Comparison of ENCODE assay signal across 28 mouse cellular contexts in genomic region chr2:170871469-170871868, GRCm38 (mm10).
DNase-seq lines count a peak whose midpoint lies in the region; ATAC-seq and TF ChIP-seq lines count a peak whose summit lies in the region.
"Had no signal": no experiment of that assay in that cellular context is flagged by ENCODE, and none has a peak within 500 bp of the region (broad histone marks: within the 10 kb centered on the region; RNA-seq: fewer than 3 reads in every experiment).

No protein-coding gene starts in this region.

- ATAC-seq in hindbrain, embryonic 14.5 days (ENCODE audit: low FRiP score) = 0 out of 2 replicates have a peak, but pooled peaks have one; percentile 8
- no peak for ATAC-seq in hindbrain, postnatal 0 days
- 0 out of 2 replicates have a peak, but pooled peaks have one; percentile 25 for ATAC-seq in neural tube, embryonic 12.5 days (ENCODE audit: low FRiP score, low read depth)
- no peak for ATAC-seq in neural tube, embryonic 15.5 days (ENCODE audit: low FRiP score)
- ATAC-seq: activated CD4-positive, CD25-positive, alpha-beta regulatory T cell, adult 4 months; CD4-positive, CD25-positive, alpha-beta regulatory T cell, adult 4 months; forebrain, embryonic 15.5 days; hindbrain, embryonic 16.5 days; inflammation-experienced regulatory T-cells, adult 6 months; intestine, embryonic 16.5 days had no signal

- H3K4me1 ChIP-seq in hindbrain, embryonic 14.5 days (replicated peaks; ENCODE audit: control insufficient read depth, insufficient read depth, low read length) = no peaks in the 10 kb centered on the region
- H3K4me1 ChIP-seq in hindbrain, postnatal 0 days (ENCODE audit: insufficient read depth, low read length) = no peaks in the 10 kb centered on the region
- H3K4me1 ChIP-seq in neural tube, embryonic 12.5 days = no peaks in the 10 kb centered on the region
- H3K4me1 ChIP-seq in neural tube, embryonic 15.5 days = 0 out of 2 replicates have a peak, but pooled peaks cover 2% of the 10 kb centered on the region
- H3K4me1 ChIP-seq: embryonic facial prominence, embryonic 13.5 days; forebrain, embryonic 12.5 days; forebrain, embryonic 15.5 days; hindbrain, embryonic 12.5 days had no signal

- no peak overlapping the region for H3K4me3 ChIP-seq in hindbrain, embryonic 14.5 days (replicated peaks; ENCODE audit: low read length)
- H3K4me3 ChIP-seq in hindbrain, postnatal 0 days (ENCODE audit: low read length) = no peak overlapping the region
- no peak overlapping the region for H3K4me3 ChIP-seq in neural tube, embryonic 12.5 days
- H3K4me3 ChIP-seq in neural tube, embryonic 15.5 days (replicated peaks) = no peak overlapping the region
- H3K4me3 ChIP-seq: embryonic facial prominence, embryonic 10.5 days; embryonic facial prominence, embryonic 13.5 days; erythroblast, embryonic 14.5 days; forebrain, embryonic 12.5 days; forebrain, embryonic 15.5 days; hindbrain, embryonic 12.5 days had no signal

- H3K4me2 ChIP-seq in hindbrain, embryonic 14.5 days (replicated peaks) = no peak overlapping the region
- H3K4me2 ChIP-seq in hindbrain, postnatal 0 days (ENCODE audit: low read depth, low read length) = no peak overlapping the region
- no peak overlapping the region for H3K4me2 ChIP-seq in neural tube, embryonic 12.5 days (replicated peaks)
- H3K4me2 ChIP-seq in neural tube, embryonic 15.5 days = no peak overlapping the region
- H3K4me2 ChIP-seq: embryonic facial prominence, embryonic 13.5 days; forebrain, embryonic 12.5 days; forebrain, embryonic 15.5 days; heart, embryonic 11.5 days; hindbrain, embryonic 12.5 days had no signal

- no peak for DNase-seq in hindbrain, embryonic 14.5 days (ENCODE audit: low spot score)
- DNase-seq in hindbrain, postnatal 0 days (ENCODE audit: low spot score) = no peak
- peak; percentile 80 for DNase-seq in brain, adult 2 months (ENCODE audit: low read depth, low spot score)
- peak; percentile 52 for DNase-seq in telencephalon, adult 2 months (ENCODE audit: low read depth, low spot score)
- DNase-seq in c-Kit-positive CD71-positive TER-119-positive erythroid progenitor cells, embryonic 14.5 days (ENCODE audit: low spot score) = no peak
- DNase-seq: adrenal gland, adult 8-10 months; adrenal gland, postnatal 25 days; cerebellum, adult 11 months; cerebellum, adult 2 months; cerebellum, adult 9-11 months; cerebellum, postnatal 36 days; embryo, embryonic 11 days; gastrocnemius, postnatal 10 days; heart, adult 11 months had no signal

- no peak overlapping the region for H3K9ac ChIP-seq in hindbrain, embryonic 14.5 days
- H3K9ac ChIP-seq in hindbrain, postnatal 0 days (replicated peaks; ENCODE audit: low read length) = no peak overlapping the region
- no peak overlapping the region for H3K9ac ChIP-seq in neural tube, embryonic 12.5 days
- H3K9ac ChIP-seq in neural tube, embryonic 15.5 days (replicated peaks) = no peak overlapping the region
- H3K9ac ChIP-seq: embryonic facial prominence, embryonic 13.5 days; forebrain, embryonic 12.5 days; forebrain, embryonic 15.5 days; hindbrain, embryonic 12.5 days had no signal

- 88% methylated on average over 3 of the region's 3 CpGs for WGBS in hindbrain, embryonic 14.5 days
- WGBS in hindbrain, postnatal 0 days = 92% methylated on average over 3 of the region's 3 CpGs
- WGBS in neural tube, embryonic 12.5 days = 93% methylated on average over 3 of the region's 3 CpGs
- 93% methylated on average over 3 of the region's 3 CpGs for WGBS in neural tube, embryonic 15.5 days

- H3K27me3 ChIP-seq in hindbrain, embryonic 14.5 days (ENCODE audit: control insufficient read depth, insufficient read depth, low read length) = no peaks in the 10 kb centered on the region
- H3K27me3 ChIP-seq in hindbrain, postnatal 0 days (ENCODE audit: insufficient read depth, low read length) = no peaks in the 10 kb centered on the region
- H3K27me3 ChIP-seq in neural tube, embryonic 12.5 days (replicated peaks) = no peaks in the 10 kb centered on the region
- H3K27me3 ChIP-seq in neural tube, embryonic 15.5 days (replicated peaks) = no peaks in the 10 kb centered on the region
- H3K27me3 ChIP-seq: embryonic facial prominence, embryonic 13.5 days; forebrain, embryonic 12.5 days; forebrain, embryonic 15.5 days; hindbrain, embryonic 12.5 days had no signal

- TF ChIP-seq CTCF in hindbrain, postnatal 0 days (IDR thresholded peaks at IDR 0.05; ENCODE audit: low read depth) = no peak

- H3K9me3 ChIP-seq in hindbrain, embryonic 14.5 days (ENCODE audit: control insufficient read depth, low read length) = no peaks in the 10 kb centered on the region
- no peaks in the 10 kb centered on the region for H3K9me3 ChIP-seq in hindbrain, postnatal 0 days (ENCODE audit: low read length)
- no peaks in the 10 kb centered on the region for H3K9me3 ChIP-seq in neural tube, embryonic 12.5 days
- H3K9me3 ChIP-seq in neural tube, embryonic 15.5 days (replicated peaks) = no peaks in the 10 kb centered on the region
- H3K9me3 ChIP-seq: embryonic facial prominence, embryonic 10.5 days; embryonic facial prominence, embryonic 13.5 days; forebrain, embryonic 12.5 days; forebrain, embryonic 15.5 days; hindbrain, embryonic 12.5 days had no signal

- H3K27ac ChIP-seq in hindbrain, embryonic 14.5 days = no peak overlapping the region
- no peak overlapping the region for H3K27ac ChIP-seq in hindbrain, postnatal 0 days
- H3K27ac ChIP-seq in neural tube, embryonic 12.5 days = no peak overlapping the region
- no peak overlapping the region for H3K27ac ChIP-seq in neural tube, embryonic 15.5 days (replicated peaks)
- H3K27ac ChIP-seq: embryonic facial prominence, embryonic 10.5 days; embryonic facial prominence, embryonic 13.5 days; forebrain, embryonic 12.5 days; forebrain, embryonic 15.5 days; hindbrain, embryonic 12.5 days had no signal

- peaks cover 3% of the 10 kb centered on the region for H3K36me3 ChIP-seq in hindbrain, embryonic 14.5 days (replicated peaks; ENCODE audit: control insufficient read depth, insufficient read depth)
- H3K36me3 ChIP-seq in hindbrain, postnatal 0 days (ENCODE audit: insufficient read depth, low read length) = no peaks in the 10 kb centered on the region
- H3K36me3 ChIP-seq in neural tube, embryonic 12.5 days = no peaks in the 10 kb centered on the region; the same call in 1 of the 2 replicates
- H3K36me3 ChIP-seq in neural tube, embryonic 15.5 days = peaks cover 9% of the 10 kb centered on the region
- H3K36me3 ChIP-seq: embryonic facial prominence, embryonic 10.5 days; embryonic facial prominence, embryonic 13.5 days; forebrain, embryonic 12.5 days; forebrain, embryonic 15.5 days; hindbrain, embryonic 12.5 days had no signal

Comparison
In these comparisons a context has a peak if more than half of its experiments do, and no peak if none do; other contexts are left out.
1. ATAC-seq: peak in hindbrain, embryonic 14.5 days (single experiment) and neural tube, embryonic 12.5 days (single experiment); none in hindbrain, postnatal 0 days (single experiment) and neural tube, embryonic 15.5 days (single experiment).
2. DNase-seq: peak in brain, adult 2 months (single experiment) and telencephalon, adult 2 months (single experiment); none in hindbrain, embryonic 14.5 days (single experiment), hindbrain, postnatal 0 days (single experiment) and c-Kit-positive CD71-positive TER-119-positive erythroid progenitor cells, embryonic 14.5 days (single experiment).